Mouse (Mus musculus): ENCODE data around the gene Zfp454. TPM values are rescaled to one million over a fixed set of nuclear protein-coding genes. Genes with fewer than 3 reads are reported as not detected.
A peak's percentile ranks its signal among the peaks of the same experiment; 100 is the strongest.

Gene Zfp454
- polyA plus RNA-seq, 1 experiment, result not detected

- TF ChIP-seq CTCF (IDR thresholded peaks at IDR 0.05; ENCODE audit: low read depth, low read length) (no peak), POLR2A (IDR thresholded peaks at IDR 0.05; ENCODE audit: borderline replicate concordance, low read depth, low read length) (no peak)
- no peak overlapping the region for H3K27ac ChIP-seq (ENCODE audit: insufficient read depth, low read depth, low read length)
- H3K4me3 ChIP-seq (ENCODE audit: insufficient read depth, low read length), result no peak overlapping the region
- no peaks in the 10 kb centered on the region for H3K4me1 ChIP-seq (ENCODE audit: control insufficient read depth, insufficient read depth, low read length)
Observed at GRCm38 (mm10) chr11:50897359-50897758, 9.9 kb upstream of the Zfp454 start.

DNA sequence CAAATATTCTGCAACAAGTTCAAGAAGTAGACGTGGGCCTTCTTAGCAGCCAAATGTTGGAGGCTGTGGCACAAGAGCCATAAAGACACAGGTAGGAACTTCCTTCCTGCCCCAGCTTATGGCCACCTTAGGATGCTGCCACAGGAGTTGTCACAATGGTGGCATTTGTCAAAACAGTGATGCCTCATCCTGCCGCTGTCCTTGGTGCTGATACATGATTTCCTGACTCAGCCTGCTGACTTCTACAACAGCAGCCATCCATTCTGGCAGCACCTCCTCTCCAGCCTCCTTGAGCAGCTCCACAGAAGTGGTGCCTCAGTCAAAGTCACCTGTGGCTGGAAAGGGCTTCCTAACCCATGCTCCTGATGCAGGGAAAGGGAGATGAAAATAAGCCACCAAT, 5.0 kb upstream of the Zfp454 start:
- H3K4me1 ChIP-seq (ENCODE audit: control insufficient read depth, insufficient read depth, low read length), result no peaks in the 10 kb centered on the region
- H3K4me3 ChIP-seq (ENCODE audit: insufficient read depth, low read length), result no peak overlapping the region

DNA sequence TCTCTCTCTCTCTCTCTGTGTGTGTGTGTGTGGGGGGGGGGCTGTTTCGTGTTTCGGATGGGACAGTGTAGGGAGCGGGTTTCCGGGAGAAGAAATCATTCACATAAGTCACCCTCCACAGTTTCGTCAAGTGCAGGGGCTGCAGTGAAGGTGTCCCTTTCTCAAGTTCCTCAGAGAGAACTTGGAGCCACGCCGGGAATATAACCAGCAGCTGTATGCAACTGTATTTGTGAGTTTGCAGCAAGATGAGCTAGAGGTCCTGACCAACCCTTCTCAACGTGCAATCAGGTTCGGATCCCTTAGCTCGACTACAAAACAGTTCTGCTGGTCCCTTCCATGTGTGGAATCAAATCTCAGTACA, 538 bp downstream of the Zfp454 start:
- H3K4me3 ChIP-seq (ENCODE audit: insufficient read depth, low read length), result peak overlapping the region; percentile 51
- H3K4me1 ChIP-seq (ENCODE audit: control insufficient read depth, insufficient read depth, low read length), result no peaks in the 10 kb centered on the region
- H3K27ac ChIP-seq (ENCODE audit: insufficient read depth, low read depth, low read length), result no peak overlapping the region
- TF ChIP-seq POLR2A (IDR thresholded peaks at IDR 0.05; ENCODE audit: borderline replicate concordance, low read depth, low read length) (no peak), CTCF (IDR thresholded peaks at IDR 0.05; ENCODE audit: low read depth, low read length) (no peak)

More for the DNA sequence above, 5.0 kb upstream of the Zfp454 start:
- no peak overlapping the region for H3K27ac ChIP-seq (ENCODE audit: insufficient read depth, low read depth, low read length)
- TF ChIP-seq POLR2A (IDR thresholded peaks at IDR 0.05; ENCODE audit: borderline replicate concordance, low read depth, low read length), result no peak
- no peak for TF ChIP-seq CTCF (IDR thresholded peaks at IDR 0.05; ENCODE audit: low read depth, low read length)

GRCm38 (mm10) chr11:50886231-50886932, 1.1 kb downstream of the Zfp454 start:
- Histone ChIP-seq H3K4me1 (ENCODE audit: control insufficient read depth, insufficient read depth, low read length) (no peaks in the 10 kb centered on the region), H3K4me3 (ENCODE audit: insufficient read depth, low read length) (no peak overlapping the region), H3K27ac (ENCODE audit: insufficient read depth, low read depth, low read length) (no peak overlapping the region)
- TF ChIP-seq CTCF (IDR thresholded peaks at IDR 0.05; ENCODE audit: low read depth, low read length) (no peak), POLR2A (IDR thresholded peaks at IDR 0.05; ENCODE audit: borderline replicate concordance, low read depth, low read length) (no peak)

DNA sequence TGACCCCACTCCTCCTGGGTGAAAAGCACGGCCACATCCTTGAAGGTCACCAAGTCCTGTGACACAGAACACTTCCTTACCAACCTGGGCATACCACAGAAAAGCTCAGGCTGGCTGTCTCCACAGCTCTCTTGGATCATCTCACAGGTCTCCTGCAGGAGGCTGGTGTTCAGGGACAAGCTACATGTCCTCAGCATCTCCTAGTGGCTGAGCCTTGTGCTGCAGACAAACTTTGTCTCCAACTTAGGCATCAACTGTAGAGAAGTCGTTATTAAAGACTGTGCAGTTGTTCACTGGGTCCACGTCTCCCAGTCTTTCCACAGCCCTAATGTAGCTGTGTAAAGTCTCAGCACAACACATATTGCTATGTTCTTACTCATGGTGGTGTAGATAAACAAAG, 3.7 kb downstream of the Zfp454 start:
- Histone ChIP-seq H3K4me3 (ENCODE audit: insufficient read depth, low read length) (no peak overlapping the region), H3K27ac (ENCODE audit: insufficient read depth, low read depth, low read length) (no peak overlapping the region), H3K4me1 (ENCODE audit: control insufficient read depth, insufficient read depth, low read length) (no peaks in the 10 kb centered on the region)
- TF ChIP-seq POLR2A (IDR thresholded peaks at IDR 0.05; ENCODE audit: borderline replicate concordance, low read depth, low read length) (no peak), CTCF (IDR thresholded peaks at IDR 0.05; ENCODE audit: low read depth, low read length) (no peak)

DNA sequence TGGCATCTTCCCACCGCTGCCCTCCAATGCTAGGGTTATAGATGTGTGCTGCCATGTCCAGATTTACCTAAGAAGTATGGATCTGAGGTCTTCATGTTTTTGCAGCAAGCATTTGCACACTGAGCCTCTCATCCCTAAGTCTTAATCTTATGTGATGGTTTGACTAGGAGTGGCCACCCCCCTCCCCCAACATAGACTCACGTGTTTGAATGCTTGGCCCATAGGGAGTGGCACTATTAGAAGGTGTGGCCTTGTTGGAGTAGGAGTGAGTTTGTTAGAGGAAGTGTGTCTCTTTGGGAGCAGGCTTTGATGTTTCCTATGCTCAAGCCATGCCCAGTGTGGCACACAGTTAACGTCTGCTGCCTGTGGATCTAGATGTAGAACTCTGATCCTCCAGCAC, 8.8 kb downstream of the Zfp454 start:
- no peak for TF ChIP-seq CTCF (IDR thresholded peaks at IDR 0.05; ENCODE audit: low read depth, low read length)
- no peak for TF ChIP-seq POLR2A (IDR thresholded peaks at IDR 0.05; ENCODE audit: borderline replicate concordance, low read depth, low read length)
- Histone ChIP-seq H3K4me1 (ENCODE audit: control insufficient read depth, insufficient read depth, low read length) (no peaks in the 10 kb centered on the region), H3K27ac (ENCODE audit: insufficient read depth, low read depth, low read length) (no peak overlapping the region), H3K4me3 (ENCODE audit: insufficient read depth, low read length) (no peak overlapping the region)

GRCm38 (mm10) chr11:50850989-50851601, 36.4 kb downstream of the Zfp454 start:
- TF ChIP-seq CTCF (IDR thresholded peaks at IDR 0.05; ENCODE audit: low read depth, low read length) (no peak), POLR2A (IDR thresholded peaks at IDR 0.05; ENCODE audit: borderline replicate concordance, low read depth, low read length) (no peak)
- Histone ChIP-seq H3K4me1 (ENCODE audit: control insufficient read depth, insufficient read depth, low read length) (no peaks in the 10 kb centered on the region), H3K4me3 (ENCODE audit: insufficient read depth, low read length) (no peak overlapping the region)

DNA sequence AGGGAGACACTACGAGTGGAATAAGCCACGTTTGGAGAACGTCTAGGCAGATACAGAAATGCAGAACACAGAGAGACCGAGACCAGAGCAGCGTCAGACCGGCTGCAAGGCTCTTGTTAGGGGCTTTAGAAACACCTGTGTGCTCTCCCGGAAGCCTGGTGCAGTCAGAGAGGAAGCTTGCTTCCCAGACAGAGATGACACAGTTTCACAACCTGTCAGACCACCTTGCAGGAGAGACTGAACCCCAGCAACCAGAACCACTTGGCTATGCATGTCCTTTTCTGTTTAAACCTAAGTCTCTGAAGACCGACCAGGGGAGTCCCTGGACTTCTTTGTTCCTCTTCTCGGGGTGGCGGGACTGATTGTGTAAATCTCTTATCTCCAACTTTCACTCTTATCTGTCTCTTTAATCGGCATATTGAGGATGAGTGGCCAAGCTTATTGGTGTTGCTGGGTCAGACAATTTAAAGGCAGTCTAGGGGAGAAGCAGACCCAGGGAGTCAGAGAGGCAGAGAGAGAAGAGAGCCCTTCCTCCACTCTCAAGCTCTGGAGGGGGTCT, 37.2 kb downstream of the Zfp454 start, which contains the start of gene Grm6:
Gene Grm6, plus strand, starts transcription at position 509 of the 559 bp plus-strand sequence.
- no peaks in the 10 kb centered on the region for H3K4me1 ChIP-seq (ENCODE audit: control insufficient read depth, insufficient read depth, low read length)
- no peak within 1 kb of the TSS for H3K4me3 ChIP-seq (ENCODE audit: insufficient read depth, low read length)
- TF ChIP-seq POLR2A (IDR thresholded peaks at IDR 0.05; ENCODE audit: borderline replicate concordance, low read depth, low read length), result no peak
- no peak for TF ChIP-seq CTCF (IDR thresholded peaks at IDR 0.05; ENCODE audit: low read depth, low read length)
- H3K27ac ChIP-seq (ENCODE audit: insufficient read depth, low read depth, low read length), result no peak within 1 kb of the TSS

More at GRCm38 (mm10) chr11:50850989-50851601, 36.4 kb downstream of the Zfp454 start:
- H3K27ac ChIP-seq (ENCODE audit: insufficient read depth, low read depth, low read length), result no peak overlapping the region

DNA sequence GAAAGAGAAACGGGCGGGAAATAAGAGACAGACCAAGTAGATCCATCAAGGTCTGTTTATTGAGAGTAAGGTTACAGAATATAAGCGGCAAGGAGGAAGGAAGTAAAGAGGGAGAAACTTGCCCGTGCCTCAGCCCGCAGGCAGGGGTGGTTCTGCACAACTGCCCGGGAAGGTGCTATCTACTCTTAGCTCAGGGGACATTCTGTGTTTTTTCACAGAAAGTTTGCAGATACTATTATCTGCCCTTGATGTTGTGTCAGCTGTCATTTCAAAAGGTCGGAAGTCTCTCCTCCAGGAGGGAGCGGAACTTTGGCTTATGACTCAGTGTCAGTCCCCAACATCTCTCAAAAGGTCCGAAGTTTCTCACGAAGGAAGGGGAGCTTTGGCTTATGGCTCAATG, 38.1 kb downstream of the Zfp454 start:
- no peaks in the 10 kb centered on the region for H3K4me1 ChIP-seq (ENCODE audit: control insufficient read depth, insufficient read depth, low read length)
- no peak overlapping the region for H3K4me3 ChIP-seq (ENCODE audit: insufficient read depth, low read length)
- TF ChIP-seq POLR2A (IDR thresholded peaks at IDR 0.05; ENCODE audit: borderline replicate concordance, low read depth, low read length) (no peak), CTCF (IDR thresholded peaks at IDR 0.05; ENCODE audit: low read depth, low read length) (no peak)
- H3K27ac ChIP-seq (ENCODE audit: insufficient read depth, low read depth, low read length), result no peak overlapping the region

- H3K4me3 ChIP-seq (ENCODE audit: insufficient read depth, low read length), result no peak overlapping the region
- no peaks in the 10 kb centered on the region for H3K4me1 ChIP-seq (ENCODE audit: control insufficient read depth, insufficient read depth, low read length)
- TF ChIP-seq CTCF (IDR thresholded peaks at IDR 0.05; ENCODE audit: low read depth, low read length), result no peak
- TF ChIP-seq POLR2A (IDR thresholded peaks at IDR 0.05; ENCODE audit: borderline replicate concordance, low read depth, low read length), result no peak
- H3K27ac ChIP-seq (ENCODE audit: insufficient read depth, low read depth, low read length), result no peak overlapping the region
Observed at GRCm38 (mm10) chr11:50848520-50849137, 38.8 kb downstream of the Zfp454 start.
